Mouse (Mus musculus): ENCODE results near the gene Gm3488.
"Not testable (repeated sequence)": the region's sequence is repeated elsewhere in the genome, so short reads cannot be mapped to it uniquely, and the experiment has no call there.

Gm3488 gene

GRCm38 (mm10) chr14:5501374-5501773 is at the start of gene Gm3488:
Gene Gm3488, plus strand, starts transcription at chr14:5501674.
- DNase-seq = not testable (repeated sequence)

GRCm38 (mm10) chr14:5455367-5455766 is 46.1 kb upstream of the Gm3488 start, which contains the start of gene Gm3194:
Gene Gm3194, minus strand, starts transcription at chr14:5455467.
- not testable (repeated sequence) for DNase-seq

- not testable (repeated sequence) for DNase-seq
Observed at GRCm38 (mm10) chr14:5460469-5460868, 41.0 kb upstream of the Gm3488 start.

- not testable (repeated sequence) for DNase-seq
Observed at GRCm38 (mm10) chr14:5477730-5478129, 23.7 kb upstream of the Gm3488 start, which contains the start of gene Gm8246. Gene Gm8246, minus strand, starts transcription at chr14:5477830.

GRCm38 (mm10) chr14:5483907-5484306 is 17.6 kb upstream of the Gm3488 start, which contains the start of gene Gm3187:
Gene Gm3187, plus strand, starts transcription at chr14:5484207.
- DNase-seq = not testable (repeated sequence)

- not testable (repeated sequence) for DNase-seq
Observed at GRCm38 (mm10) chr14:5538196-5538595, 36.7 kb downstream of the Gm3488 start, which contains the start of gene Gm3532. Gene Gm3532, plus strand, starts transcription at chr14:5538496.

Data from lung, postnatal 10 days (tissue).